ENCODE assay signal across 8 mouse cellular contexts in genomic region chr15:80784553-80784971, GRCm38 (mm10).
DNase-seq lines count a peak whose midpoint lies in the region; ATAC-seq and TF ChIP-seq lines count a peak whose summit lies in the region.

No protein-coding gene starts in this region.

- no peak for ATAC-seq in heart, embryonic 14.5 days (ENCODE audit: insufficient number of reproducible peaks, insufficient read depth, low FRiP score, low read depth)
- ATAC-seq in cerebellum, adult (ENCODE audit: insufficient number of reproducible peaks, low FRiP score, low TSS enrichment), result no peak

- in situ Hi-C loops in CH12.LX (cut with MboI; ENCODE audit: low pct_ligation_motif_present, low pct_unique_long_range_greater_than_20kb, low sequenced_read_pairs), result loop anchor here (25.0 kb wide), 1 partner anchor 147 kb away; no protein-coding TSS in a partner anchor

- peak; percentile 78 for TF ChIP-seq RAD21 in CH12.LX (IDR thresholded peaks at IDR 0.05; ENCODE audit: low read depth, low read length)

- DNase-seq in heart, embryonic 10.5 days (ENCODE audit: low spot score), result no peak
- DNase-seq in heart, postnatal 25 days (ENCODE audit: low spot score), result no peak
- peak; percentile 76 for DNase-seq in CH12.LX (ENCODE audit: extremely low read depth)
- DNase-seq in lung, postnatal 14 days, result peak; percentile 39
- DNase-seq in spleen, adult 18-20 months, result no peak
- DNase-seq in forebrain, embryonic 10.5 days (ENCODE audit: extremely low spot score, low spot score), result no peak

- dilution Hi-C loops in CH12.LX (cut with MboI; ENCODE audit: extremely low pct_ligation_motif_present, extremely low pct_unique_long_range_greater_than_20kb, low sequenced_read_pairs), result no loop called here

- TF ChIP-seq EP300 in CH12.LX (IDR thresholded peaks at IDR 0.05; ENCODE audit: low read length), result no peak

- WGBS in heart, embryonic 10.5 days, result 39% methylated on average over 7 of the region's 7 CpGs
- WGBS in heart, embryonic 14.5 days, result 25% methylated on average over 7 of the region's 7 CpGs
- 50% methylated on average over 7 of the region's 7 CpGs for WGBS in forebrain, embryonic 10.5 days

- TF ChIP-seq CTCF in CH12.LX (conservative IDR thresholded peaks at IDR 0.05 in 1 of 2, IDR thresholded peaks at IDR 0.05 in 1 of 2; ENCODE audit: low read depth in 2 of 2, low read length in 2 of 2), result peak in 1 of 2 experiments; percentile 74; a peak in 2 of 4 replicates

- no peaks in the 10 kb centered on the region for H3K36me3 ChIP-seq in heart, embryonic 10.5 days
- H3K36me3 ChIP-seq in CH12.LX (replicated peaks in 1 of 2; ENCODE audit: control insufficient read depth in 1 of 2, insufficient read depth in 1 of 2, low read length in 1 of 2), result peaks cover 0 to 5% of the 10 kb centered on the region in 2 experiments
- H3K36me3 ChIP-seq in heart, embryonic 14.5 days (ENCODE audit: control insufficient read depth, insufficient read depth, low read length), result no peaks in the 10 kb centered on the region
- H3K36me3 ChIP-seq in forebrain, embryonic 10.5 days (replicated peaks), result no peaks in the 10 kb centered on the region

- no peak overlapping the region for H3K27ac ChIP-seq in heart, embryonic 10.5 days
- peak overlapping the region; percentile 60 for H3K27ac ChIP-seq in CH12.LX (ENCODE audit: insufficient read depth, low read depth)
- peak overlapping the region; percentile 68 to 75 for H3K27ac ChIP-seq in heart, embryonic 14.5 days (replicated peaks in 1 of 2; ENCODE audit: control insufficient read depth in 1 of 2, insufficient read depth in 1 of 2, low read depth in 2 of 2, low read length in 2 of 2)
- H3K27ac ChIP-seq in forebrain, embryonic 10.5 days, result no peak overlapping the region

- peak overlapping the region; percentile 95 for H3K4me2 ChIP-seq in CH12.LX (ENCODE audit: insufficient read depth, low read depth, poor library complexity, severe bottlenecking)
- H3K4me2 ChIP-seq in heart, embryonic 14.5 days (ENCODE audit: low read length), result peak overlapping the region; percentile 57

- peak; percentile 40; the same call in 1 of the 2 replicates for TF ChIP-seq POLR2A in CH12.LX (IDR thresholded peaks at IDR 0.05; ENCODE audit: low read depth, low read length)

- peaks cover 28% of the 10 kb centered on the region for H3K79me2 ChIP-seq in CH12.LX (replicated peaks; ENCODE audit: control insufficient read depth, extremely low read depth, insufficient read depth, poor library complexity, severe bottlenecking)

- no peaks in the 10 kb centered on the region for H3K27me3 ChIP-seq in heart, embryonic 10.5 days (ENCODE audit: insufficient read depth, poor library complexity, severe bottlenecking)
- no peaks in the 10 kb centered on the region for H3K27me3 ChIP-seq in CH12.LX (replicated peaks)
- H3K27me3 ChIP-seq in heart, embryonic 14.5 days (ENCODE audit: control insufficient read depth, insufficient read depth, low read length), result no peaks in the 10 kb centered on the region
- H3K27me3 ChIP-seq in forebrain, embryonic 10.5 days (ENCODE audit: poor library complexity, severe bottlenecking), result no peaks in the 10 kb centered on the region

- peak overlapping the region; percentile 67 for H3K9ac ChIP-seq in CH12.LX (ENCODE audit: insufficient read depth, low read depth)
- H3K9ac ChIP-seq in heart, embryonic 14.5 days (ENCODE audit: low read length), result peak overlapping the region; percentile 57

- intact Hi-C loops in heart, postnatal 25 days (cut with DNase I), result loop anchor here (5.0 kb wide), 1 partner anchor 47 kb away; no protein-coding TSS in a partner anchor

- H3K4me1 ChIP-seq in heart, embryonic 10.5 days, result peaks cover 6% of the 10 kb centered on the region
- peaks cover 14 to 68% of the 10 kb centered on the region in 2 experiments for H3K4me1 ChIP-seq in CH12.LX (ENCODE audit: control insufficient read depth in 1 of 2, insufficient read depth in 2 of 2)
- peaks cover 3 to 14% of the 10 kb centered on the region in 2 experiments; a peak in 3 of 4 replicates for H3K4me1 ChIP-seq in heart, embryonic 14.5 days (ENCODE audit: control insufficient read depth in 2 of 2, insufficient read depth in 2 of 2, low read length in 2 of 2)
- peaks cover 11% of the 10 kb centered on the region for H3K4me1 ChIP-seq in forebrain, embryonic 10.5 days

- peak overlapping the region; percentile 31 for H3K4me3 ChIP-seq in heart, embryonic 10.5 days
- peak overlapping the region; percentile 16 to 29 (median 21) for H3K4me3 ChIP-seq in CH12.LX (replicated peaks in 1 of 3; ENCODE audit: low read depth in 2 of 3, low read length in 2 of 3, poor library complexity in 1 of 3)
- H3K4me3 ChIP-seq in heart, embryonic 14.5 days (ENCODE audit: control insufficient read depth in 1 of 2, insufficient read depth in 1 of 2, low read depth in 1 of 2, low read length in 2 of 2), result peak overlapping the region; percentile 8 to 9; a peak in 3 of 4 replicates
- H3K4me3 ChIP-seq in forebrain, embryonic 10.5 days, result no peak overlapping the region

- H3K9me3 ChIP-seq in heart, embryonic 10.5 days, result no peaks in the 10 kb centered on the region
- no peaks in the 10 kb centered on the region for H3K9me3 ChIP-seq in CH12.LX (replicated peaks; ENCODE audit: low read length)
- H3K9me3 ChIP-seq in heart, embryonic 14.5 days (ENCODE audit: control insufficient read depth, low read length), result no peaks in the 10 kb centered on the region
- H3K9me3 ChIP-seq in forebrain, embryonic 10.5 days, result no peaks in the 10 kb centered on the region

TF ChIP-seq in CH12.LX, 34 proteins besides CTCF, POLR2A, EP300 and RAD21:
- TF ChIP-seq ZKSCAN1 (IDR thresholded peaks at IDR 0.05; ENCODE audit: borderline replicate concordance, low read depth, low read length) (no peak), ELF1 (IDR thresholded peaks at IDR 0.05; ENCODE audit: low read depth, low read length) (no peak), BHLHE40 (IDR thresholded peaks at IDR 0.05; ENCODE audit: low read depth, low read length) (no peak), POLR2AphosphoS2 (IDR thresholded peaks at IDR 0.05; ENCODE audit: low read depth, low read length) (no peak), UBTF (IDR thresholded peaks at IDR 0.05; ENCODE audit: low read depth, low read length) (no peak), USF1 (IDR thresholded peaks at IDR 0.05; ENCODE audit: low read depth, low read length) (no peak), NRF1 (IDR thresholded peaks at IDR 0.05; ENCODE audit: low read depth, low read length) (no peak), SIN3A (IDR thresholded peaks at IDR 0.05; ENCODE audit: low read length) (peak; percentile 80), NELFE (IDR thresholded peaks at IDR 0.05; ENCODE audit: low read depth, low read length) (no peak; the same call in 1 of the 2 replicates), HCFC1 (IDR thresholded peaks at IDR 0.05; ENCODE audit: low read depth, low read length) (peak; percentile 16; the same call in 1 of the 2 replicates), TBP (conservative IDR thresholded peaks at IDR 0.05; ENCODE audit: low read depth, low read length) (no peak; the same call in 1 of the 2 replicates), MXI1 (IDR thresholded peaks at IDR 0.05; ENCODE audit: low read depth, low read length) (peak; percentile 78), IRF4 (IDR thresholded peaks at IDR 0.05; ENCODE audit: low read depth, low read length) (peak; percentile 58; the same call in 1 of the 2 replicates), RCOR1 (conservative IDR thresholded peaks at IDR 0.05; ENCODE audit: low read depth, low read length) (no peak), SMC3 (IDR thresholded peaks at IDR 0.05; ENCODE audit: low read depth, low read length) (peak; percentile 75), E2F4 (IDR thresholded peaks at IDR 0.05; ENCODE audit: insufficient replicate concordance, low read depth, low read length) (no peak), ZMIZ1 (IDR thresholded peaks at IDR 0.05; ENCODE audit: low read depth, low read length) (no peak), PAX5 (IDR thresholded peaks at IDR 0.05; ENCODE audit: low read length) (no peak), ZC3H11A (IDR thresholded peaks at IDR 0.05; ENCODE audit: low read depth, low read length) (0 out of 2 replicates have a peak, but pooled peaks have one; percentile 19), ZNF384 (IDR thresholded peaks at IDR 0.05; ENCODE audit: low read depth, low read length) (no peak), MAX (IDR thresholded peaks at IDR 0.05; ENCODE audit: low read length) (0 out of 2 replicates have a peak, but pooled peaks have one; percentile 47), GABPA (IDR thresholded peaks at IDR 0.05; ENCODE audit: insufficient replicate concordance, low read depth, low read length) (no peak), MAZ (IDR thresholded peaks at IDR 0.05; ENCODE audit: low read depth, low read length) (no peak), MEF2A (IDR thresholded peaks at IDR 0.05; ENCODE audit: borderline replicate concordance, low read depth, low read length) (peak; percentile 77), JUND (conservative IDR thresholded peaks at IDR 0.05; ENCODE audit: low read depth, low read length) (no peak; the same call in 1 of the 2 replicates), JUN (IDR thresholded peaks at IDR 0.05; ENCODE audit: insufficient read depth, low read depth, low read length) (no peak), TCF12 (IDR thresholded peaks at IDR 0.05; ENCODE audit: low read depth, low read length) (0 out of 2 replicates have a peak, but pooled peaks have one; percentile 27), MYC (IDR thresholded peaks at IDR 0.05; ENCODE audit: low read depth, low read length) (peak; percentile 66; the same call in 1 of the 2 replicates), USF2 (conservative IDR thresholded peaks at IDR 0.05; ENCODE audit: low read depth, low read length) (no peak), CHD1 (IDR thresholded peaks at IDR 0.05; ENCODE audit: low read depth, low read length) (no peak), KAT2A (IDR thresholded peaks at IDR 0.05; ENCODE audit: insufficient replicate concordance, low read length) (no peak), MAFK (IDR thresholded peaks at IDR 0.05; ENCODE audit: insufficient replicate concordance, low read length) (no peak; the same call in 1 of the 2 replicates), CHD2 (IDR thresholded peaks at IDR 0.05; ENCODE audit: low read length) (no peak)

Comparison
In these comparisons a context has a peak if more than half of its experiments do, and no peak if none do; other contexts are left out.
1. H3K27ac ChIP-seq: peak in CH12.LX (single experiment) and heart, embryonic 14.5 days (2 of 2); none in heart, embryonic 10.5 days (single experiment) and forebrain, embryonic 10.5 days (single experiment).
2. DNase-seq: peak in CH12.LX (single experiment) and lung, postnatal 14 days (single experiment); none in heart, embryonic 10.5 days (single experiment), heart, postnatal 25 days (single experiment), spleen, adult 18-20 months (0 of 2) and forebrain, embryonic 10.5 days (single experiment).